Mouse (Mus musculus): Measurements from ENCODE around the gene Optc.

Gene Optc

DNA sequence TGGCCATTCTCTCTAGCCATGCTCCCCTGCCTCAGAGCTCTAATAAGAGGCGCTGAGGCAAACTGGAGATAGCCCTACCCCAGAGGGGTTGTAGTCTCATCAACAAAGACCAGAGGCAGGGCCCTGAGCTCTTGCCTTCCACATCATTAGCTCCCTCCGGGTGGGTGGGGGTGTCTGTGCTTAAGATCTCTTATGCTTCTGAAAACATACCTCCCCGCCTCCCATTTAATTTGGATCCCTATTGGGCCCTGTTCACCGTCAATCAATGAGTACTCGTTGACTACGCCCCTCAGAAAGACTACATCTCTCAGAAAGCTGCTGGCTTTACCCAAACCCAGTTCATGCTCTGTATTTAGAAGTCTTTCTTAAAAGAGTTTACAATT, 10.3 kb upstream of the Optc start:
- no peak for DNase-seq (ENCODE audit: low spot score)

DNA sequence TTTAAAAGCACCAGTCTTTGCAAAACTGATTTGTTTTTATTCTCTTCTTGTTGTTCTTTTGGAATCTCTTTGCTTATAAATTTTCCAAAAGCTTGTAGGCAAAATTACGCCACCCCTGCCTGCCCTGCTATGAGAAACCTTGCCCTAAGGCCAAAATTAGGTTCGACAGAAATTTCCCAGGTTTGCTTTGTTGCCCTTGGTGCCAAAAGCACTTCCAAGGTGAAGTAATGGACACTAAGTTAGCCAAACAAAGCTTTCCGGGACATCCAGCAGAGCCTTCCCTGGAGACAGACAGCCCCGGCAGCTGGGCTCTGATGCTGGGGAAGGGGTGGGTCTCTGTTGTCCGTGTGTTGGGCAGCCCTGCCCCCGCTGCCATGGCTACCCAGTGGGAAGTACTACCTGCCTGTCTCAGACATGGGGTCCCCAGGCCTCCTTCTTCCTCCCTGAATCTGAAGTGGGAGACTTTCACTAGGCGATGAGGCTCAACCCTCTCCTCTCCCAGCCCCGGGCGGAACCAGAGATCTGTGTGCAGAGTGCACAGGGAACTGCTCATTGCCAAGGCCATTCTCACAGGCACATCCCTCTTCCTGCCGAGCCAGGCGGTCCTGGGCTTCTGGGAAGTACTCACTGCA, 9.8 kb upstream of the Optc start:
- peak; percentile 46 for DNase-seq (ENCODE audit: low spot score)

DNA sequence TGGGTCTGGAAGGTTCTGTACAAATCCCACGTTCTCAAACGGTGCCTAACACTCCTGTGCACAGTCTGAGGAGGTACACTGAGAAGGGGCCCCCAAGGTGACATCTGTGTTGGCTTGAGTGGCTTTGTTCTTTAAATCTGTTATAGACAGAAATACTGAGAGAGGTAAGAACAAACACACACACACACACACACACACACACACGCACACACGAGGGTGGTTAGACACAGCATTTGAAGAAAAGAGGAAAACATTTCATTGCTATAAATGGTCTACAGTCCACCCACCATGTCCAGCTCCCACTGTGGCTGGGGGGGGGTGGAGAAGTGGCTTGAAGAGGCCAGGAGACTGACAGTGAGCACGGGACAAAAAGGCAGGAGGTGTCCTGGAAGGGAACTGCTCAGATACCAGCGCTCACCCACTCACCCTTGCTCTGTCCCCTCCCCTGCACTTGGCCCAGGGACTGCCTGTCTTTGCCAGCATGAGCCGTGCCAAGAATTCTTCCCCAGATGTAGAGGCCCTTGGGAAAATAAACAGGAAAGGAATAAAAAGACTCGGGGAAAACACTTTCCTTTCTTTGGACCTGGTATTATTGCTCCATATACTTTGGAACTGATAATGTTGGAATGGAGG, 8.0 kb upstream of the Optc start:
- DNase-seq (ENCODE audit: low spot score): peak; percentile 82

DNA sequence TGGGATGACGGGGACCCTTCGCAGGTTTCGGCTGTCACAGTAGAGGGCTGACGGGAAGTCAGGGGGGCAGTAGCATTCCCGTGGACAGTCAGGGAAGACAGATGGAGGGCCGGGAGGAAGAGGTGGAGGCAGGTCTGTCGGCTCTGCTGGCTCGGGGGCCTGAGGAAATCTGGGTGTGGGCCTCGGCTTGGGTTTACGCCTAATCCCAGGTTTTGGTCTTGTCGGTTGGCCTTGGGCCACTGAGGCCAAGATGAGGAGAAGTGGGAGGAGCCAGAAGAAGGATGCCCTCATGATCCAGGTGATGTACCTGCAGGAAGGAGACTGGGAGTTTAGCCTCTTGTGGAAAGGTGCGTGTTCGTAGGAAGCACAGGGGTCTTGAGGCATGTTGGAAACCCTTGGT, 7.3 kb upstream of the Optc start:
- DNase-seq (ENCODE audit: low spot score): no peak

DNA sequence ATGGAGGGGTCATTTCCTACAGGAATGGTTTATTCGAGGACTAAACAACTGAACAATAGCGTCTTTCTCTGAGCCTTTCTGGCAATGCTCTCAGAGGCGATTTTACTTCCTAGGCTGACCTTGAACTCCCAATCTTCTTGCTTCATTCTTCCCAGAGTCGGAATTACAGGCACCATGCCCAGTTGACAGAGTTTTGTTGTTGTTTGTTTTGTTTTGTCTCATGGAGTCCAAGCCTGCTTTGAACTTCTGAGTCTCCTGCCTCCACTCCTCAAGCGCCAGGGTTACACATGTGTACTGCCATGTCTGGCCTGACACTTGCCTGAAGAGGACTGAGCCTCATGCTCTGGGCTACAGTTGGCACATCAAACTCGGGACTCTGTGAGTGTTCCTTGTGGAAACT, 5.2 kb upstream of the Optc start:
- DNase-seq (ENCODE audit: low spot score): no peak

DNA sequence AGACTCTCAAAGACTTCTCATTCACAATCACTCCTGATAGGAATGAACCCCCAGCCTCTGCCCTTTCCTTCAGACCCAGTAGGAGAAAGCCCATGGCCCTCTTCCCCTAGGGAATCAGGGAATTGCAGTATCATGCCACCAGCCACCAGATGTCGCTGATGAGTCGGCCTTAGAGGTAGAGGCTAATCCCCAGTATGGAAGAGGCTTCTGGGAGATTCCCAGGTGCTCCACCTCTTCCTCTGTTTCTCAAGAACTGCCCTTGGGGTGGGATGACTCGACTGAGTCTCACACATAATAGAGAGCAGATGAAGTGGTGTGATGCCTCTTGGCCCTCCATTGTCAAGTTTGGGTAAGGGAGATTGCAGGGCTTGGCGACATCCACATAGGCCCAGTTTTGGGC, 3.7 kb upstream of the Optc start:
- DNase-seq (ENCODE audit: low spot score): peak; percentile 77

DNA sequence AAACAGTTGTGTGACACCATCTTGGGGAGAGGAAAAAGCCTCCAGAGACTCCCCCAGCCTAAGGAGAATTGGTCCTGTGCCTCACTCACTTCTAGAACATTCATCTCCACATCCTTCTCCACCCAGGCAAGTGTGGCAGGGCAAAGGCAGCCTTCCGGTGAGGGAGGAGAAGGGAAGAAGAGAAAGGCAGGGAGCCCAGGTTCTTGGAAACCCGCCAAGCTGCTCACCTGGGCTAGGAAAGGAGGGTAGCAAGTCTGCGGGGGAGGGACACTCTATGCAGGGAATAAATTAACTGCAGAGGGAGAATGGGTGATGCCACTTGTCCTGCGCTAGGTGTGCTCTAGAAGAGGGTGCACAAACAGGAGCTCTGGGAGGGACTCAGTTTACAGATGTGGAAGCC, 3.2 kb upstream of the Optc start:
- no peak for DNase-seq (ENCODE audit: low spot score)

DNA sequence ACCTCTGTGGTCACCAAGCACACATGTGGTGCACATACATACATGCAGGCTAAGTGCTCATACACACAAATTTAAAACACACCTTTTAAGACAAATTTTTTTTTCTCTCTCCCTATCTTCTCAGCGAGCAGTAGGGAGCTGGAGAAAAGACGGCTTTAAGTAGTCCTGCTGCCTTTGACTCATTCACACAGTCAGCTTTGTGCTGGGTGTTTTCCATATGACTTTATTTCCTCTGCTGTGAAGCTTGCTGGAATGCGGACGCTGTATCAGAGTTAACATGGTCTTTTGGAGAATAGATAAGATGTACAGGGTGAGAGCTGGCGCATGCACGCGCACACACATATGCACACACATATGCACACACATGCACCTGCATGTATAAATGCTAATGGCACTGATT, 2.3 kb upstream of the Optc start:
- DNase-seq (ENCODE audit: low spot score): no peak

DNA sequence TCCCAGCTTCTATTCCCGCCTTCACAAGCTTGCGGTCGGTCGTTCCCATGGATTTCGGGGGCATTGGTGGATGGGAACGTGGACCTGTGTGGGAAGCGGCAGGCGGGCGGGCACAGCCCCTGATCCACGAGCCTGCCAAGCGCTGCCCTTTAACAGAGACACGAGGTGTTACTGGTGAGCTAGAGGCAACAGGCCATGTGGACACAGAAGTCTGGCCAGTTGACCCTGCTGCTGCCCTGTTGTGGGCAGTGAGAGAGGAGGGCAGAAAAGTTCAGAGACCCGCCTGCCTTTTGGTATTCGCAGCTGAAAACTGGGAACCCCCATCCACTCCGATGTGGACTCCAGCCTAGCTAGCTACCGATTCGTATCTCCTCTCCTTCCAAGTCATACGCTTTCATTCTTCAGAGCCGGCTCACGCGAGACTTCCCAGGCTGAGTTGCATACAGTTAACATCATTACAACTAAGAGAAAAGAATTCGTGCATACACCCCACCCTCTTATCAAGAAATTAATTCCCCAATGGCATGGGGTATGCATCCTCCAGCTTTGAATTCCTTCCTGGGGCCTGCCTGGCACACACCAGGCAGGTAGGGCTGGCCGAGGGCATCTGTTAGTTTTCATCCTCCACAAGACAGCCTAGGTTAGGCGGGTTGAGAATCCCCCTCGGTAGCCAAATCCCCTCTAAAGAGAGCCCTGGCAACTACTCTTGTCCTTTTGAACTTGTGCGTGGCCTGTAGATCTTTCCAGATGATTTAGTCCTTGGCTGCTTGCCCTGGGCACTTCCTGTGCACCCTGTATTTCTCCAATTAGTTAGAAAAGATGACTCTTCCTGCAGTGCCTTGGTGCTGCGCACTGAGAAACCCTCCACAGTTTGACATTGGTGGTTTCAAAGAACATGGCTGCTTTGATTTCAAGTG, 1.1 kb upstream of the Optc start:
- DNase-seq (ENCODE audit: low spot score): peak; percentile 69

DNA sequence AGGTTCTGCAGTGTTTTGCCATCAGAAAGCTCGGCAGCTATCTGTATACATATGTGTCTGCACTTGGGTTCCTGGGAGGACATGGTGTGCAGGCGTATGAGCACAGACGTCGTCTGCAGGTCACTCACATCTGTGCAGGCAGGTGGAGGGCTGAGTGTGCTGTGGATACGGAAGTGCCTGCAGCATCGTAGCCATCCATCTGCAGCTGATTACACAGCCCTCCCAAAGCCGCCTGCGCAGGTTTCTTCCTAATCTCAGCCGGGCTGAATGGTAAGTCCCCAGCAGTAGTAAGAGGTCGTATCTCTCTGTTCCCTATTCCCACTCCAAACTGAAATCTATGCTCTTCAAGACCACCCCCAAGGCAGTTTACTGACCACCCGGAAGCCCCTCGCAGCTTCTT, 1.4 kb downstream of the Optc start:
- DNase-seq (ENCODE audit: low spot score): no peak

DNA sequence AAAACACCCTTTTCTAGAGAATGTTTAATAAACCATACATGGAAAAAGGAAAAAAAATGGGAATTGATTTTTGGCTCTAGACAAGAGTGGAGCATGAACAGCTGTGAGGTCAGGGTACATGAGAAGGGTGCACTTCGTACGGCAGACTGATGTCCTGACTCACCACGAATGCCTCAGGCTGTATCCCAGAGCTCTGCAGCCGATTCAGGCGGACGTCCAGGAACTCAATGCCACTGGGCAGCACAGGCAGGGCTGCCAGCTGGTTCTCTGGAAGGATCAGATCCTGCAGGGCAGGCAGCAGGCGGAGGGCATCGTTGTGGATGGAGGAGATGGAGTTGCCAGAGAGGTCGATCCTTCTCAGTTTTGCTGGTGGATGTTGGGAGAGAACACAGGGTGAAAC, 7.0 kb downstream of the Optc start:
- DNase-seq (ENCODE audit: low spot score): peak; percentile 39

DNA sequence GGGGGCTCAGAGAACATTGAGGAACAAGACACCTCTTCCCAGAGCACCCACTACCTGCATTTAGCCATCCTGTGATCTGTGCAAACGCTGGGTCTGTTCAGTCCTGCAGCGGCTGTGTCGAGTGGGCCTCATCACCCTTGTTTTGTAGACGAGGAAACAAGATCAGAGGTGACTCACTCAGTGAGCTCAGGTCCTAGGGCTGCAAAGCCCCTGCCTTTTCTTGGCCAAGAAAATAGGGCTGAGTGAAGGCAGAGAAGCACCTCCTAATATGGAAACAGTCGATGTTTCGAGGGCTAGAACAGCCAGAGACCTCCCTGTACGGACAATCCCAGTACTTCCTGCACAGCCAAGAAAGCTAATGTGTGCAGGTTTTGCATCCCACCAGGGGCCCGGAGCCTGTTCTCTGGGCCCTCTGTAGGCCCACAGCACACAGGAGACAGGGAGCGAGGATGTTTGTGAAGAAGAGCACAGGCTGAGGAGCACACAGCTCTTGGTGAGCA, 8.7 kb downstream of the Optc start:
- no peak for DNase-seq (ENCODE audit: low spot score)

DNA sequence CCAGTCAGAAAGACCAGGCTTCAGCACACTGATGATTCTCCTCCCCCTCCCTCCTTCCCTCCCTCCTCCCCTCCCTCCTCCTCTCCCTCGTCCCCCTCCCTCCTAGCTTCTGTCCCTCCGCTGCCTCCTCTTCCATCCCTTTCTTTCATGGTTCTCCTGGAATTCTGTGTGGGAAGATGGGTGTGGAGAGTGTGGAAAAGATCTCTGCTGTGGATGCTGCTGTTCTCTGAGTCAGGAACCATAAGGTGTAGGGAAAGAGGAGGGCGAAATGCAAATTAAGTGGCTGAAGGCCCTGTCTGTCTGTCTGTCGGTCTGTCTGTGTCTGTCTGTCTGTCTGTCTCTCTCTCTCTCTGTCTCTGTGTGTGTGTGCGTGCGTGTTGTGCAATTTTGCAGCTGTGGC, 10.5 kb downstream of the Optc start:
- DNase-seq (ENCODE audit: low spot score): no peak

DNA sequence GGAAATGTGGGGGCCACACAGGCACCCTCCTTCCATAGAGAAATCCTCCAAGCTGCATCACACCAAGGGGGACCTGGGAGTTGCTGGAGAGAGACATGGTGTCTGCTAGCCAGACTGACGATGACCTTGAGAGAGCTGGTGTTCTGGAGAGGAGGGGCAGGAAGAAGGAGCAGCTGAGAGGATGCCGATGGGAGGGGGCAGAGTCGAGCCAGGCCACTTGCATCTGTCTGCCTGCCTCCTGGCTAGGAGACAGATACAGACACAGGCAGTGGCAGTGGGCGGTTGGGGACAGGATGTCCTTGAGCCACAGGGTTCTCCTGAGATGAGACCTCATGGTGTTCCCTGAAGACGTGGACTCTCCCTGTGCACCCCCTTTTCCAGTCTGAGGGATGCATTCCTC, 16.3 kb downstream of the Optc start:
- DNase-seq (ENCODE audit: low spot score): no peak

DNA sequence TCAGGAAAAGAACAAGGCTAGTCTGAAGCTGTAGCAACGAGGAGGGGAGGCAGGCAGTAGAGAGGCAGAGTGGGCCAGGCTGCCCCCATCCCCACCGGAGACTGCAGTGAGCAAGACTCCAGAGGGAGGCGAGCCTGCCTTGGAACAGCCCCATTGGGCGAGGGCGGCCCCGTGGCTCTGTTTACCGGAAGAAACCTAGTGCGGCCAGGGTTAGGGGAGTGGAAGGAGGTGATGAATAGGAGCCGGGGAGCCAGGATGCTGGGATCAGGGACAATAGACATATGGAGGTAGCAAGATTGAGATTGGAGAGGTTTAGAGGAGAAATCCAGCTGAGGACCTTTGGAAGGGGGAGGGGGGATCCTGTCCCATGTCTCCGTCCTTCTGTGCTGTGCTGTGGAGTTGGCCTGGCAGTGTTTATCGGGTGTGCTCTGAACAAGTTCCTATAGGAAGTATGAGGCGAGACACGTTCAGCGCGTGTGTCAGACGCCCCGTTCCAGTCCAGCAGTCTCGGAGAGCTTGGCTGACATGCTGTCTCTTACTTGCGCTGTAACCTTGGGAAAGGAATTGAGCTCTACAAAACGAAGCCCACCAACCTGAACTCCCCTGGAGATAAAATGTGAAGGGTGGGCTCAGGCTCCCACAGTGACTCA, 17.7 kb downstream of the Optc start:
- DNase-seq (ENCODE audit: low spot score): no peak

DNA sequence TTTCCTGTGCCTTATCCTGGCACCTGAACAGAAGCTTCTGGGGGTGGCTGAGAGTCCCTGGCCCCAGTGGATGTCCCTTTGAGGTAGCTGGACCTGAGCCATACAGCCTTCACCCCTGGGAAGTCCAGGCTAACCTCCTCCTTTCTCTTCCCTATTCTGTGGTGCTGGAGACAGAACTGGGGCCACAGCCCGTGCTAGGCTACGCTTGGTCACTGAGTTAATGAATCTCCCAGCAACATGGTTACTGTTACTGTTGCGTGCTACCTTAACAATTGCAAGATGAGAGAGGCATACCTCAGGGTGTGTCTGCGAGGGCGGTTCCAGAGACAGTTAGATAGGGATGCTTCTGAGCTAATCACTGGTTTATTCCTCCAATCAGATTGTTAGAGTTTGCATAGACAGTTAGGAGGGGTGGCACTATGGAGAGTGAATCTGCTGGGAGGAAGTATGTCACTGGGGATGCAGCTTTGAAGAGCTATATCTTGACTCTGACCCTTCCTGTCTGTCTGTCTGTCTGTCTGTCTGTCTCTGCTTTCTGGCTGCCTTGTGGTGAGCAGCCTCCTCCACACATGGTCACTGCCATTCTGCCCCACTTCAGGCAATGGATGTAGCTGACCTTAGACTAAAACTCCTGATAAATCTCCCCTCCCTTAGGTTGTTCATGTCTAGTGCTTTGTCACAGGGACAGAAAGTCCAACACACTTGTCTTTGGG, 20.1 kb downstream of the Optc start:
- DNase-seq (ENCODE audit: low spot score): no peak

DNA sequence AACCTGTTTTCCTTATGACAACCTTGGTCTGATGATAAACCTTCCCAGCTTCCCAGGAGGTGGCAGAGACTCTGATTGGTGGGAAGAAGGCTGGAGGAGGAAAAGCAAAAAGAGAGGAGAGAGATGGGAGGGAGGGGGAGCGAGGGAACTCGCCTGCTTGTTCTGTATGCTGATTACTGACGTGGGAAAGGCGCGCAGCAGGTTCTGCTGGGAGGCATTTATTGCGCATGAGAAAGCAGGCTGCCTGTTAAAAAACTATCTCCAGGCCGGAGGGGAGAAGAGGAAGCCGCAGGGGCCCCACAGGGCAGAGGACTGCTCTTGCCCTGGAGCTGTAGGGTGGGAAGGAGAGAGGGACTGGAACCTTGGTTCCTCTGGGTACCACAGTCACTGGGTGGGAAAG, 20.8 kb downstream of the Optc start:
- no peak for DNase-seq (ENCODE audit: low spot score)

DNA sequence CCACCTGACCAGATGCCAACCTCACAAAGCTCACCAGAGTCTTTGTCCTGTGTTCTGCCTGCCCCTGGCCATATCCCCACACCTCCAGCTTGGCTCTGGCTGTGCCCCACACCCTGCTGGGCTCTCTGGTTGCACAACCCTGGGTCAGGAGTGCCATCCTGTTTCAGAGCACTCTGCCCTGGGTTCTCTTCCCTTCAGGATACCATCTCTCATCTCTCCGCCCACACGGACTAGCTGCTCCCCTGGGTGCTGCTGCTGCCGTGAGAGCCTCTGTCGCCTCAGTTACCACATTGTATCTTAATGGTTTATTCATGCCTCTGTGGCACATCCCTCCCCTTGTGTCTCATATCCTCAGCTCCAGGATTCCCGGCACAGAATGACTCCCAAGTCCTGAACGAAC, 21.4 kb downstream of the Optc start:
- DNase-seq (ENCODE audit: low spot score): no peak

DNA sequence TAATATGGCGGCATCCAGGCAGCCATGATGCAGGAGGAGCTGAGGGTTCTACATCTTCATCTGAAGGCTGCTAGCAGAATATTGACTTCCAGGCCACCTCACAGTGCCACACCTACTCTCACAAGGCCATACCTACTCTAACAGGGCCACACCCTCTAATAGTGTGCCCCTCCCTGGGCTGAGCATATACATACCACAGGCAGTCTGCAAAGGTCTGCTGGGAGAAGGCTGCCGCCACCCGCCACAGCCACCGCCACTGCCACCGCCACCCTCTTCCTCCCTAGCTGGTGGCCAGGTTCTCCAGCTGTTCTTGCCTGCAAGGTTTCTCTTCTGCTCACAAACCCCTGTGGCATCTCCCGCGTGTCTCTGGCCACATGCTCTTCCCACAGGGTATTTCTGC, 22.0 kb downstream of the Optc start:
- no peak for DNase-seq (ENCODE audit: low spot score)

DNA sequence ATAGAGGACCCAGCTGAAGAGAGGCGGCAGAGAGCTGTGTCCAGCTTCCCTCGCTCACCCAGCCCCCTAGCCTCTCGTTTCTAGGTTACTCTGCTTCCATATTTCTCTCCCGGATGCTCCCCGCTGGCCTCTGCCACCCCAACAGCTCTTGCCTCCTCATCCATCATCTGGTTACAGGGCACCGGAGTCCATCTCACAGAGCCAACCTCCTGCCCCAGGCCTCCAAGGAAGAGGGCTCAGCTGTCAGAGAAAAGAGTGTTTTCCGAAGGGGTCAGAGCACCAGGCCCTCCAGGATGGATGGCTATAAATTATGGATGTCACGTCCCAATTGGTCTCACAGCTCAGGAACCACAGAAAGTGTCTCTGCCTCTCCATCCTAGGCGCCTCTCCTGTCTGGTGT, 23.1 kb downstream of the Optc start:
- DNase-seq (ENCODE audit: low spot score): no peak

DNA sequence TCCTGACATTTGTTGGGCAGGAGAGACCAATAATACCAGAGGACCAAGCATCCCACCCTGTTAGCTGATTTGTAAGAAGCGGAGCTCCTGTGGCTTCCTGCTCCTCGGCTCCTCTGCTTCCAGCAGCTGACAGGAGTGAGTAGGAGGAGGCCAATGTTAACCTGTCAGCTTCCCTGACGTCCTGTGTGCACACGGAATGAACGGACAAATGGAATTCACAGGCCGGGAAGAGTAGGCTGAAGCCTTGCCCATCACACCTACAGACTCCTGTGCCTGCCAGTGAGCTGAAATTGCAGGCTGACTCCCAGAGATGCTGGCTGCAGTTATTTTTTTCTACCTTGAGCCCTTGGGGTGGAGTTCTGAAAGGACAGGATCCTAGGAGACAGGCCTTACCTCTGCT, 23.7 kb downstream of the Optc start:
- DNase-seq (ENCODE audit: low spot score): no peak
